Mouse (Mus musculus) embryonic facial prominence, embryonic 11.5 days (tissue): ENCODE data around the gene Ddx31. TPM values are rescaled to one million over a fixed set of nuclear protein-coding genes. Genes with fewer than 3 reads are reported as not detected.

Experiments
- ATAC-seq: fragments of 200-750 bp; cut with Nextera tagmentation; replicated peaks from 2 replicates; pipeline ENCODE4 v1.8.0; 2017; ENCODE audit warnings: low read depth; ENCODE audit not compliant: insufficient number of reproducible peaks, low FRiP score, low TSS enrichment
- DNase-seq: peaks from one replicate; pipeline ENCODE4 v3.0.0-alpha.2; 2015; ENCODE audit warnings: low spot score
- H3K27ac ChIP-seq: fragments of 300-500 bp; sonication (generic); replicated peaks from 2 replicates; pipeline ENCODE4 v1.5.1; 2014; ENCODE audit warnings: mild to moderate bottlenecking, low read depth, low read length, control low read depth
- H3K27me3 ChIP-seq: fragments of 300-500 bp; sonication (generic); 2 replicates; pipeline ENCODE4 v1.6.1; 2014; ENCODE audit warnings: mild to moderate bottlenecking, low read length, moderate library complexity, mixed read lengths; ENCODE audit not compliant: control insufficient read depth, insufficient read depth
- H3K36me3 ChIP-seq: fragments of 300-500 bp; sonication (generic); replicated peaks from 2 replicates; pipeline ENCODE4 v1.6.1; 2014; ENCODE audit warnings: low read depth, mild to moderate bottlenecking, low read length, moderate library complexity, mixed read lengths; ENCODE audit not compliant: control insufficient read depth, insufficient read depth
- H3K4me1 ChIP-seq: fragments of 300-500 bp; sonication (generic); 2 replicates; pipeline ENCODE4 v1.6.1; 2014; ENCODE audit warnings: low read length, mixed read lengths; ENCODE audit not compliant: control insufficient read depth, insufficient read depth
- H3K4me2 ChIP-seq: fragments of 300-500 bp; sonication (generic); 2 replicates; pipeline ENCODE4 v1.6.1; 2014; ENCODE audit warnings: low read depth, mild to moderate bottlenecking, control low read depth, low read length, moderate library complexity
- H3K4me3 ChIP-seq: fragments of 300-500 bp; sonication (generic); 2 replicates; pipeline ENCODE4 v1.5.1; 2014; ENCODE audit warnings: low read depth, low read length, control low read depth
- H3K9ac ChIP-seq: fragments of 300-500 bp; sonication (generic); replicated peaks from 2 replicates; pipeline ENCODE4 v1.6.1; 2014; ENCODE audit warnings: mild to moderate bottlenecking, control low read depth, low read length
- H3K9me3 ChIP-seq: fragments of 300-500 bp; sonication (generic); replicated peaks from 2 replicates; pipeline ENCODE4 v1.6.1; 2016; ENCODE audit warnings: mild to moderate bottlenecking, low read length, inconsistent platforms, mixed read lengths; ENCODE audit not compliant: control insufficient read depth
- WGBS: fragments of 180-500 bp; shearing (Covaris S2); extraction: QIAGEN DNeasy Blood & Tissue Kit; methylation state at CpG from one replicate; pipeline ENCODE4 v1.1.7; 2014; 5-methylcytosine and 5-hydroxymethylcytosine counted together
- polyA plus RNA-seq: library from polyadenylated mRNA; unstranded; fragments of >200 nt; fragmentation: Nextera tagmentation; extraction: Ambion mirVana; gene quantifications from 2 replicates; pipeline ENCODE4 v1.2.1, GENCODE M21; 2014

Gene Ddx31
- polyA plus RNA-seq, 1 experiment from 2014 or later: 20.0 TPM

GRCm38 (mm10) chr2:28875554-28875953 lies 35.3 kb downstream of the Ddx31 start:
- Histone ChIP-seq H3K27me3 (no peaks in the 10 kb centered on the region), H3K4me3 (no peak overlapping the region), H3K27ac (no peak overlapping the region), H3K36me3 (peaks cover 2% of the 10 kb centered on the region; the same call in 1 of the 2 replicates), H3K4me1 (no peaks in the 10 kb centered on the region), H3K4me2 (no peak overlapping the region), H3K9me3 (no peaks in the 10 kb centered on the region), H3K9ac (no peak overlapping the region)
- ATAC-seq (no peak), DNase-seq (no peak)
- 86% methylated on average over 11 of the region's 11 CpGs for WGBS

- Histone ChIP-seq H3K4me1 (no peaks in the 10 kb centered on the region), H3K27ac (no peak overlapping the region), H3K27me3 (no peaks in the 10 kb centered on the region), H3K9ac (no peak overlapping the region), H3K4me3 (no peak overlapping the region), H3K36me3 (no peaks in the 10 kb centered on the region; the same call in 1 of the 2 replicates), H3K4me2 (no peak overlapping the region), H3K9me3 (no peaks in the 10 kb centered on the region)
- 93% methylated on average over 3 of the region's 3 CpGs for WGBS
- no peak for DNase-seq
- ATAC-seq: no peak
Observed at GRCm38 (mm10) chr2:28881275-28881674, 41.1 kb downstream of the Ddx31 start.

- Histone ChIP-seq H3K9ac (no peak overlapping the region), H3K4me2 (no peak overlapping the region), H3K27me3 (no peaks in the 10 kb centered on the region), H3K27ac (no peak overlapping the region), H3K4me1 (no peaks in the 10 kb centered on the region), H3K9me3 (no peaks in the 10 kb centered on the region), H3K36me3 (no peaks in the 10 kb centered on the region; the same call in 1 of the 2 replicates), H3K4me3 (no peak overlapping the region)
- 93% methylated on average over 3 of the region's 3 CpGs for WGBS
- no peak for DNase-seq
- no peak for ATAC-seq
Observed at GRCm38 (mm10) chr2:28882047-28882446, 41.8 kb downstream of the Ddx31 start.

- Histone ChIP-seq H3K27ac (no peak overlapping the region), H3K27me3 (no peaks in the 10 kb centered on the region), H3K9me3 (no peaks in the 10 kb centered on the region), H3K9ac (no peak overlapping the region), H3K4me1 (no peaks in the 10 kb centered on the region), H3K4me2 (no peak overlapping the region), H3K4me3 (no peak overlapping the region), H3K36me3 (no peaks in the 10 kb centered on the region; the same call in 1 of the 2 replicates)
- WGBS: 79% methylated on average over 6 of the region's 6 CpGs
- ATAC-seq (no peak), DNase-seq (no peak)
Observed at GRCm38 (mm10) chr2:28882826-28883485, 42.8 kb downstream of the Ddx31 start.

- H3K27me3 ChIP-seq: no peaks in the 10 kb centered on the region
- no peak overlapping the region for H3K4me3 ChIP-seq
- no peaks in the 10 kb centered on the region; the same call in 1 of the 2 replicates for H3K36me3 ChIP-seq
- no peaks in the 10 kb centered on the region for H3K4me1 ChIP-seq
- 78% methylated on average over 4 of the region's 4 CpGs for WGBS
- no peak overlapping the region for H3K4me2 ChIP-seq
- H3K9ac ChIP-seq: no peak overlapping the region
- DNase-seq (no peak), ATAC-seq (no peak)
- no peak overlapping the region for H3K27ac ChIP-seq
- H3K9me3 ChIP-seq: no peaks in the 10 kb centered on the region
Observed at GRCm38 (mm10) chr2:28884914-28885313, 44.7 kb downstream of the Ddx31 start.

- no peaks in the 10 kb centered on the region; the same call in none of the 2 replicates for H3K36me3 ChIP-seq
- H3K27me3 ChIP-seq: no peaks in the 10 kb centered on the region
- DNase-seq (no peak), ATAC-seq (no peak)
- H3K4me1 ChIP-seq: no peaks in the 10 kb centered on the region
- H3K9me3 ChIP-seq: no peaks in the 10 kb centered on the region
- H3K27ac ChIP-seq: no peak overlapping the region
- 53% methylated on average over 1 of the region's 1 CpGs for WGBS
- no peak overlapping the region for H3K4me3 ChIP-seq
- no peak overlapping the region for H3K9ac ChIP-seq
- H3K4me2 ChIP-seq: no peak overlapping the region
Observed at GRCm38 (mm10) chr2:28892796-28893195, 52.6 kb downstream of the Ddx31 start.

DNA sequence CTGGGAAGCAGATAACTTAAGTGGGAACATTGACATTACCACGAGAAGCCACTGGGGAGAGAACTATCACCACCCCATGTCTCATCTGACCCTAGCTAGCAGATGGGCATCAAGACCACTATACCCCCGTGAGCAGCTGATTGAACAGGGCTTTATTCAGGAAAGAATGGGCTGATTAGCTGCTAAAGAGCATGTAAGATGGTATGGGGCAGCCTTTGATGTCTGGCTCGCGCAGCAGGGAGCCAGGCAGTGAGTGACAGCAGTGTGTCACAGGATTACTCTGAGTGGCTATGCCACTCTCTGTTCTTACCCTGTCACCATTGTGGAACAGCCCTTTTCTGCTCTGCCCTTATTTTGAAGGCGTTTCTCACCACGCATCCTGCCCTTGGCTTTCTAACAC lies 53.3 kb downstream of the Ddx31 start:
- H3K9me3 ChIP-seq: no peaks in the 10 kb centered on the region
- no peak overlapping the region for H3K27ac ChIP-seq
- no peak for DNase-seq
- H3K9ac ChIP-seq: no peak overlapping the region
- no peak for ATAC-seq
- no peaks in the 10 kb centered on the region for H3K4me1 ChIP-seq
- no peaks in the 10 kb centered on the region for H3K27me3 ChIP-seq
- 61% methylated on average over 6 of the region's 6 CpGs for WGBS
- H3K4me3 ChIP-seq: no peak overlapping the region
- H3K36me3 ChIP-seq: no peaks in the 10 kb centered on the region; the same call in none of the 2 replicates
- no peak overlapping the region for H3K4me2 ChIP-seq

GRCm38 (mm10) chr2:28895876-28896275 lies 55.7 kb downstream of the Ddx31 start:
- no peak overlapping the region for H3K9ac ChIP-seq
- H3K36me3 ChIP-seq: no peaks in the 10 kb centered on the region; the same call in none of the 2 replicates
- H3K27me3 ChIP-seq: no peaks in the 10 kb centered on the region
- 93% methylated on average over 7 of the region's 7 CpGs for WGBS
- no peaks in the 10 kb centered on the region for H3K9me3 ChIP-seq
- H3K27ac ChIP-seq: no peak overlapping the region
- no peak for ATAC-seq
- no peak for DNase-seq
- no peaks in the 10 kb centered on the region for H3K4me1 ChIP-seq
- no peak overlapping the region for H3K4me2 ChIP-seq
- H3K4me3 ChIP-seq: no peak overlapping the region
